Mouse (Mus musculus) intestine, embryonic 15.5 days (tissue): ENCODE results near the gene Gm26897. TPM values are rescaled to one million over a fixed set of nuclear protein-coding genes. Genes with fewer than 3 reads are reported as not detected.

Source experiments
- ATAC-seq: fragments of 200-750 bp; cut with Nextera tagmentation; 2 replicates; pipeline ENCODE4 v1.8.0; 2017; ENCODE audit warnings: moderate TSS enrichment, moderate library complexity
- H3K27ac ChIP-seq: fragments of 300-500 bp; sonication (generic); 2 replicates; pipeline ENCODE4 v1.5.1; 2015; ENCODE audit warnings: mild to moderate bottlenecking, inconsistent platforms
- H3K27me3 ChIP-seq: fragments of 300-500 bp; sonication (generic); replicated peaks from 2 replicates; pipeline ENCODE4 v1.6.1; 2015; ENCODE audit warnings: inconsistent platforms
- H3K36me3 ChIP-seq: fragments of 300-500 bp; sonication (generic); 2 replicates; pipeline ENCODE4 v1.6.1; 2015; ENCODE audit warnings: inconsistent platforms
- H3K4me1 ChIP-seq: fragments of 300-500 bp; sonication (generic); replicated peaks from 2 replicates; pipeline ENCODE4 v1.6.1; 2015; ENCODE audit warnings: inconsistent platforms
- H3K4me2 ChIP-seq: fragments of 300-500 bp; sonication (generic); replicated peaks from 2 replicates; pipeline ENCODE4 v1.6.1; 2015; ENCODE audit warnings: mild to moderate bottlenecking, inconsistent platforms
- H3K4me3 ChIP-seq: fragments of 300-500 bp; sonication (generic); replicated peaks from 2 replicates; pipeline ENCODE4 v1.5.1; 2015; ENCODE audit warnings: inconsistent platforms
- H3K9ac ChIP-seq: fragments of 300-500 bp; sonication (generic); 2 replicates; pipeline ENCODE4 v1.6.1; 2015; ENCODE audit warnings: inconsistent platforms
- H3K9me3 ChIP-seq: fragments of 300-500 bp; sonication (generic); 2 replicates; pipeline ENCODE4 v1.6.1; 2016; ENCODE audit warnings: inconsistent platforms
- WGBS: fragments of 180-500 bp; shearing (Covaris S2); methylation state at CpG from one replicate; pipeline ENCODE4 v1.1.7; 2015; 5-methylcytosine and 5-hydroxymethylcytosine counted together
- polyA plus RNA-seq: library from polyadenylated mRNA; unstranded; fragments of >200 nt; fragmentation: Nextera tagmentation; extraction: Ambion mirVana; gene quantifications from 2 replicates; pipeline ENCODE4 v1.2.1, GENCODE M21; 2015

The Gm26897 gene
- polyA plus RNA-seq, 1 experiment from 2014 or later = not detected

GRCm38 (mm10) chr5:111725195-111725920 is 8.4 kb upstream of the Gm26897 start:
- WGBS = 41% methylated on average over 22 of the region's 22 CpGs
- no peak for ATAC-seq

GRCm38 (mm10) chr5:111728411-111728810 is 5.3 kb upstream of the Gm26897 start:
- WGBS = 76% methylated on average over 4 of the region's 4 CpGs
- no peaks in the 10 kb centered on the region for H3K9me3 ChIP-seq
- no peak overlapping the region for H3K4me3 ChIP-seq
- H3K27me3 ChIP-seq = no peaks in the 10 kb centered on the region
- no peak overlapping the region for H3K4me2 ChIP-seq
- H3K36me3 ChIP-seq = no peaks in the 10 kb centered on the region
- H3K27ac ChIP-seq = no peak overlapping the region
- peaks cover 14% of the 10 kb centered on the region for H3K4me1 ChIP-seq
- H3K9ac ChIP-seq = no peak overlapping the region
- no peak for ATAC-seq

More at GRCm38 (mm10) chr5:111725195-111725920, 8.4 kb upstream of the Gm26897 start:
- Histone ChIP-seq H3K36me3 (no peaks in the 10 kb centered on the region), H3K27me3 (no peaks in the 10 kb centered on the region), H3K9me3 (no peaks in the 10 kb centered on the region), H3K27ac (no peak overlapping the region; the same call in 1 of the 2 replicates), H3K4me1 (peaks cover 10% of the 10 kb centered on the region; the same call in 1 of the 2 replicates), H3K4me2 (no peak overlapping the region), H3K9ac (no peak overlapping the region; the same call in 1 of the 2 replicates), H3K4me3 (no peak overlapping the region)

GRCm38 (mm10) chr5:111730560-111731167 is 3.1 kb upstream of the Gm26897 start:
- peaks cover 6% of the 10 kb centered on the region for H3K4me1 ChIP-seq
- no peaks in the 10 kb centered on the region for H3K27me3 ChIP-seq
- H3K4me2 ChIP-seq = no peak overlapping the region
- no peak overlapping the region for H3K4me3 ChIP-seq
- H3K27ac ChIP-seq = no peak overlapping the region
- no peak overlapping the region for H3K9ac ChIP-seq
- no peaks in the 10 kb centered on the region for H3K36me3 ChIP-seq
- no peaks in the 10 kb centered on the region for H3K9me3 ChIP-seq
- ATAC-seq = no peak
- 23% methylated on average over 16 of the region's 16 CpGs for WGBS

GRCm38 (mm10) chr5:111732194-111732593 is 1.5 kb upstream of the Gm26897 start:
- Histone ChIP-seq H3K4me3 (no peak overlapping the region), H3K9me3 (no peaks in the 10 kb centered on the region), H3K27ac (no peak overlapping the region), H3K36me3 (no peaks in the 10 kb centered on the region), H3K4me2 (no peak overlapping the region), H3K4me1 (peaks cover 5% of the 10 kb centered on the region; the same call in 1 of the 2 replicates), H3K9ac (no peak overlapping the region), H3K27me3 (no peaks in the 10 kb centered on the region)
- 39% methylated on average over 2 of the region's 2 CpGs for WGBS
- ATAC-seq = no peak

- Histone ChIP-seq H3K4me2 (no peak overlapping the region), H3K36me3 (no peaks in the 10 kb centered on the region), H3K27me3 (peaks cover 6% of the 10 kb centered on the region), H3K27ac (no peak overlapping the region), H3K9me3 (no peaks in the 10 kb centered on the region), H3K9ac (no peak overlapping the region), H3K4me1 (peaks cover 10% of the 10 kb centered on the region; the same call in 1 of the 2 replicates), H3K4me3 (no peak overlapping the region)
- no peak for ATAC-seq
- WGBS = 60% methylated on average over 6 of the region's 6 CpGs
Measured at GRCm38 (mm10) chr5:111739480-111739879, 5.8 kb downstream of the Gm26897 start.

GRCm38 (mm10) chr5:111740384-111741275 is 6.9 kb downstream of the Gm26897 start:
- 52% methylated on average over 16 of the region's 16 CpGs for WGBS

GRCm38 (mm10) chr5:111741352-111741751 is 7.6 kb downstream of the Gm26897 start:
- Histone ChIP-seq H3K36me3 (no peaks in the 10 kb centered on the region), H3K9ac (no peak overlapping the region), H3K27ac (no peak overlapping the region), H3K4me2 (no peak overlapping the region), H3K4me3 (no peak overlapping the region), H3K27me3 (peaks cover 6% of the 10 kb centered on the region), H3K4me1 (peaks cover 10% of the 10 kb centered on the region; the same call in 1 of the 2 replicates), H3K9me3 (no peaks in the 10 kb centered on the region)
- ATAC-seq = no peak
- 28% methylated on average over 11 of the region's 11 CpGs for WGBS

More at GRCm38 (mm10) chr5:111740384-111741275, 6.9 kb downstream of the Gm26897 start:
- Histone ChIP-seq H3K4me3 (no peak overlapping the region), H3K4me1 (peaks cover 10% of the 10 kb centered on the region; the same call in 1 of the 2 replicates), H3K36me3 (no peaks in the 10 kb centered on the region), H3K9ac (no peak overlapping the region), H3K27ac (no peak overlapping the region), H3K27me3 (peaks cover 6% of the 10 kb centered on the region), H3K9me3 (no peaks in the 10 kb centered on the region), H3K4me2 (no peak overlapping the region)
- no peak for ATAC-seq

GRCm38 (mm10) chr5:111742290-111742898 is 8.7 kb downstream of the Gm26897 start:
- H3K4me2 ChIP-seq = 0 out of 2 replicates have a peak overlapping the region, but pooled peaks have one; percentile 14
- peak overlapping the region; percentile 51 for H3K27ac ChIP-seq
- no peak overlapping the region for H3K4me3 ChIP-seq
- peaks cover 6% of the 10 kb centered on the region for H3K27me3 ChIP-seq
- ATAC-seq = no peak
- 20% methylated on average over 13 of the region's 13 CpGs for WGBS
- H3K9ac ChIP-seq = no peak overlapping the region
- H3K36me3 ChIP-seq = no peaks in the 10 kb centered on the region
- peaks cover 10% of the 10 kb centered on the region; the same call in 1 of the 2 replicates for H3K4me1 ChIP-seq
- no peaks in the 10 kb centered on the region for H3K9me3 ChIP-seq

- H3K4me1 ChIP-seq = peaks cover 11% of the 10 kb centered on the region; the same call in 1 of the 2 replicates
- no peaks in the 10 kb centered on the region for H3K36me3 ChIP-seq
- WGBS = 62% methylated on average over 5 of the region's 5 CpGs
- no peak overlapping the region for H3K9ac ChIP-seq
- no peaks in the 10 kb centered on the region for H3K27me3 ChIP-seq
- no peaks in the 10 kb centered on the region for H3K9me3 ChIP-seq
- peak overlapping the region; percentile 44; the same call in 1 of the 2 replicates for H3K27ac ChIP-seq
- H3K4me2 ChIP-seq = no peak overlapping the region
- peak; percentile 25; the same call in 1 of the 2 replicates for ATAC-seq
- no peak overlapping the region for H3K4me3 ChIP-seq
Measured at GRCm38 (mm10) chr5:111749599-111749998, 15.9 kb downstream of the Gm26897 start.

GRCm38 (mm10) chr5:111750092-111750491 is 16.4 kb downstream of the Gm26897 start:
- Histone ChIP-seq H3K4me3 (no peak overlapping the region), H3K27ac (0 out of 2 replicates have a peak overlapping the region, but pooled peaks have one; percentile 44), H3K4me1 (peaks cover 15% of the 10 kb centered on the region; the same call in 1 of the 2 replicates), H3K27me3 (no peaks in the 10 kb centered on the region), H3K9me3 (no peaks in the 10 kb centered on the region), H3K36me3 (no peaks in the 10 kb centered on the region), H3K9ac (no peak overlapping the region), H3K4me2 (no peak overlapping the region)
- ATAC-seq = peak; percentile 8; the same call in 1 of the 2 replicates
- WGBS = 58% methylated on average over 13 of the region's 13 CpGs

- 0 out of 2 replicates have a peak overlapping the region, but pooled peaks have one; percentile 11 for H3K4me3 ChIP-seq
- no peaks in the 10 kb centered on the region for H3K27me3 ChIP-seq
- 41% methylated on average over 16 of the region's 16 CpGs for WGBS
- no peak overlapping the region for H3K9ac ChIP-seq
- no peaks in the 10 kb centered on the region for H3K36me3 ChIP-seq
- peak overlapping the region; percentile 25 for H3K4me2 ChIP-seq
- H3K27ac ChIP-seq = no peak overlapping the region
- H3K4me1 ChIP-seq = peaks cover 15% of the 10 kb centered on the region; the same call in 1 of the 2 replicates
- H3K9me3 ChIP-seq = no peaks in the 10 kb centered on the region
- peak; percentile 29; the same call in 1 of the 2 replicates for ATAC-seq
Measured at GRCm38 (mm10) chr5:111754484-111755139, 20.9 kb downstream of the Gm26897 start.
